Mouse (Mus musculus): ENCODE results near the gene Vamp2. TPM values are rescaled to one million over a fixed set of nuclear protein-coding genes. Genes with fewer than 3 reads are reported as not detected.

The Vamp2 gene
- polyA plus RNA-seq, 1 experiment = 58.3 TPM

GRCm38 (mm10) chr11:69071262-69071661 lies 17.0 kb upstream of the Vamp2 start:
- Histone ChIP-seq H3K4me3 (ENCODE audit: insufficient read depth, low read length) (peak overlapping the region; percentile 84), H3K27ac (ENCODE audit: insufficient read depth, low read length) (peak overlapping the region; percentile 34), H3K4me1 (ENCODE audit: control insufficient read depth, insufficient read depth, low read length) (peaks cover 9% of the 10 kb centered on the region; the same call in 1 of the 2 replicates)
- no peak for TF ChIP-seq CTCF (IDR thresholded peaks at IDR 0.05; ENCODE audit: borderline replicate concordance, insufficient read depth, low read length)
- no peak for TF ChIP-seq POLR2A (IDR thresholded peaks at IDR 0.05; ENCODE audit: low read depth, low read length)

- H3K27ac ChIP-seq (ENCODE audit: insufficient read depth, low read length) = no peak overlapping the region
- H3K4me1 ChIP-seq (ENCODE audit: control insufficient read depth, insufficient read depth, low read length) = 0 out of 2 replicates have a peak, but pooled peaks cover 6% of the 10 kb centered on the region
- no peak for TF ChIP-seq POLR2A (IDR thresholded peaks at IDR 0.05; ENCODE audit: low read depth, low read length)
- TF ChIP-seq CTCF (IDR thresholded peaks at IDR 0.05; ENCODE audit: borderline replicate concordance, insufficient read depth, low read length) = no peak
- H3K4me3 ChIP-seq (ENCODE audit: insufficient read depth, low read length) = no peak overlapping the region; the same call in 1 of the 2 replicates
Observed at GRCm38 (mm10) chr11:69072234-69072633, 16.1 kb upstream of the Vamp2 start.

GRCm38 (mm10) chr11:69072666-69073064 lies 15.6 kb upstream of the Vamp2 start:
- 0 out of 2 replicates have a peak, but pooled peaks cover 4% of the 10 kb centered on the region for H3K4me1 ChIP-seq (ENCODE audit: control insufficient read depth, insufficient read depth, low read length)
- peak overlapping the region; percentile 50; the same call in 1 of the 2 replicates for H3K27ac ChIP-seq (ENCODE audit: insufficient read depth, low read length)
- peak; percentile 23; the same call in 1 of the 2 replicates for TF ChIP-seq POLR2A (IDR thresholded peaks at IDR 0.05; ENCODE audit: low read depth, low read length)
- no peak for TF ChIP-seq CTCF (IDR thresholded peaks at IDR 0.05; ENCODE audit: borderline replicate concordance, insufficient read depth, low read length)
- H3K4me3 ChIP-seq (ENCODE audit: insufficient read depth, low read length) = peak overlapping the region; percentile 1; the same call in 1 of the 2 replicates

- Histone ChIP-seq H3K4me1 (ENCODE audit: control insufficient read depth, insufficient read depth, low read length) (0 out of 2 replicates have a peak, but pooled peaks cover 2% of the 10 kb centered on the region), H3K27ac (ENCODE audit: insufficient read depth, low read length) (peak overlapping the region; percentile 99), H3K4me3 (ENCODE audit: insufficient read depth, low read length) (no peak overlapping the region)
- peak; percentile 100 for TF ChIP-seq POLR2A (IDR thresholded peaks at IDR 0.05; ENCODE audit: low read depth, low read length)
- no peak for TF ChIP-seq CTCF (IDR thresholded peaks at IDR 0.05; ENCODE audit: borderline replicate concordance, insufficient read depth, low read length)
Observed at GRCm38 (mm10) chr11:69073065-69073888, 15.0 kb upstream of the Vamp2 start.

GRCm38 (mm10) chr11:69073951-69074775 lies 14.1 kb upstream of the Vamp2 start:
- H3K27ac ChIP-seq (ENCODE audit: insufficient read depth, low read length) = peak overlapping the region; percentile 28; the same call in 1 of the 2 replicates
- H3K4me1 ChIP-seq (ENCODE audit: control insufficient read depth, insufficient read depth, low read length) = 0 out of 2 replicates have a peak, but pooled peaks cover 2% of the 10 kb centered on the region
- TF ChIP-seq CTCF (IDR thresholded peaks at IDR 0.05; ENCODE audit: borderline replicate concordance, insufficient read depth, low read length) (no peak), POLR2A (IDR thresholded peaks at IDR 0.05; ENCODE audit: low read depth, low read length) (no peak)
- no peak overlapping the region for H3K4me3 ChIP-seq (ENCODE audit: insufficient read depth, low read length)

GRCm38 (mm10) chr11:69074776-69075069 lies 13.6 kb upstream of the Vamp2 start:
- Histone ChIP-seq H3K4me1 (ENCODE audit: control insufficient read depth, insufficient read depth, low read length) (0 out of 2 replicates have a peak, but pooled peaks cover 2% of the 10 kb centered on the region), H3K27ac (ENCODE audit: insufficient read depth, low read length) (no peak overlapping the region)
- no peak for TF ChIP-seq POLR2A (IDR thresholded peaks at IDR 0.05; ENCODE audit: low read depth, low read length)
- no peak for TF ChIP-seq CTCF (IDR thresholded peaks at IDR 0.05; ENCODE audit: borderline replicate concordance, insufficient read depth, low read length)

GRCm38 (mm10) chr11:69075764-69076479 lies 12.4 kb upstream of the Vamp2 start:
- Histone ChIP-seq H3K4me1 (ENCODE audit: control insufficient read depth, insufficient read depth, low read length) (0 out of 2 replicates have a peak, but pooled peaks cover 2% of the 10 kb centered on the region), H3K4me3 (ENCODE audit: insufficient read depth, low read length) (no peak overlapping the region), H3K27ac (ENCODE audit: insufficient read depth, low read length) (no peak overlapping the region)
- TF ChIP-seq CTCF (IDR thresholded peaks at IDR 0.05; ENCODE audit: borderline replicate concordance, insufficient read depth, low read length) (no peak), POLR2A (IDR thresholded peaks at IDR 0.05; ENCODE audit: low read depth, low read length) (no peak)

More at GRCm38 (mm10) chr11:69074776-69075069, 13.6 kb upstream of the Vamp2 start:
- H3K4me3 ChIP-seq (ENCODE audit: insufficient read depth, low read length) = no peak overlapping the region

GRCm38 (mm10) chr11:69076572-69076971 lies 11.7 kb upstream of the Vamp2 start:
- no peak overlapping the region for H3K27ac ChIP-seq (ENCODE audit: insufficient read depth, low read length)
- TF ChIP-seq CTCF (IDR thresholded peaks at IDR 0.05; ENCODE audit: borderline replicate concordance, insufficient read depth, low read length) (no peak), POLR2A (IDR thresholded peaks at IDR 0.05; ENCODE audit: low read depth, low read length) (no peak)
- 0 out of 2 replicates have a peak, but pooled peaks cover 2% of the 10 kb centered on the region for H3K4me1 ChIP-seq (ENCODE audit: control insufficient read depth, insufficient read depth, low read length)
- H3K4me3 ChIP-seq (ENCODE audit: insufficient read depth, low read length) = no peak overlapping the region

GRCm38 (mm10) chr11:69077316-69077715 lies 11.0 kb upstream of the Vamp2 start:
- Histone ChIP-seq H3K4me3 (ENCODE audit: insufficient read depth, low read length) (no peak overlapping the region), H3K27ac (ENCODE audit: insufficient read depth, low read length) (no peak overlapping the region), H3K4me1 (ENCODE audit: control insufficient read depth, insufficient read depth, low read length) (0 out of 2 replicates have a peak, but pooled peaks cover 2% of the 10 kb centered on the region)
- no peak for TF ChIP-seq CTCF (IDR thresholded peaks at IDR 0.05; ENCODE audit: borderline replicate concordance, insufficient read depth, low read length)
- no peak for TF ChIP-seq POLR2A (IDR thresholded peaks at IDR 0.05; ENCODE audit: low read depth, low read length)

Measured in embryonic fibroblast, embryonic 13.5 days (primary cell).